Mouse (Mus musculus) T-cell, adult 2 months (primary cell): ENCODE measurements at regions not wholly inside any gene's neighbourhood (a gene's known extent, or its start where the extent isn't known, plus 50 kb on each side); places are given as distances from the start of the nearest gene placed in this dataset.

ENCODE experiments used
- DNase-seq: peaks from one replicate; pipeline ENCODE4 v3.0.0; 2022; ENCODE audit warnings: low spot score

GRCm38 (mm10) chr9:32906233-32906872 lies 270.3 kb downstream of the Ets1 start:
- DNase-seq: peak; percentile 79

- DNase-seq: peak; percentile 89
Measured at GRCm38 (mm10) chr9:32910641-32911040, 274.6 kb downstream of the Ets1 start.

GRCm38 (mm10) chr9:32915633-32916032 lies 279.6 kb downstream of the Ets1 start:
- DNase-seq: peak; percentile 69

DNA sequence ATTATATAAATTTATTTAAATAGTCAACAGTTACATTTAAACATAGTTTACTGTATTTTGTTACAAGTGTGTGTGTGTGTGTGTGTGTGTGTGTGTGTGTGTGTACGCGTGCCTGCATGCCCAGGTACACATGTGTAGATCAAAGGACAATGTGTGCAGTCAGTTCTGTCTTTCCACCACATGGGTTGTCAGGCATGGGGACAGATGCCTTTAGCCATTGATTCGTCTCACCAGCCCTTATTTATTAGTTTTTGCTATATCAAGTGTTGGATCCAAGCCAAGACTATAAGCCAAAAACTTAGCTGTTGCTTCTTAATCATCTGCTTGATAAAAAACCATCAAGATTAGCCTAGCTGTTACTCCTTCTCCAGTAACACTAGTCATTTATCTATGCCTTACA lies 280.7 kb downstream of the Ets1 start:
- DNase-seq: no peak

- no peak for DNase-seq
Measured at GRCm38 (mm10) chr9:32923925-32924324, 287.9 kb downstream of the Ets1 start.

- no peak for DNase-seq
Measured at GRCm38 (mm10) chr9:32924333-32924886, 288.4 kb downstream of the Ets1 start.

DNA sequence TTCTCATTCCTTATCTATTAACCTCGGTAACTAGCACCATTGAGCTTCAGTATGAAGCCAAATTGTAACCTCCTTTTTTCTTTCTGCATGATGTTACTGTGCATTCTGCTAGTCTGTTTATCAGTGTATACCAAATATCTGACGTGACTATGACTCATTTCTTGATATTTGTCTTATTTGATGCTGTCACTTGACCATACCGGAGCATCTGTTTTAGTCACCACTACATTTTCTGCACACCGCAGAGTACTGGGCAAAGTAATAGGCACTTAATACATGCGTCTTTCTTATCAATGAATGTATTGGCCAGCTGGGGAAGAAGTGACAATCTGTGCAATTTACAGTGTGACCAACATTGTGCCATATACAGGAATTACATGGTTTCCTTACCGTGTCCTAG lies 289.0 kb downstream of the Ets1 start:
- no peak for DNase-seq

GRCm38 (mm10) chr9:32925720-32926595 lies 289.9 kb downstream of the Ets1 start:
- peak; percentile 91 for DNase-seq

- no peak for DNase-seq
Measured at GRCm38 (mm10) chr9:32927656-32928055, 291.6 kb downstream of the Ets1 start.

GRCm38 (mm10) chr9:32928289-32929000 lies 292.4 kb downstream of the Ets1 start:
- peak; percentile 91 for DNase-seq

DNA sequence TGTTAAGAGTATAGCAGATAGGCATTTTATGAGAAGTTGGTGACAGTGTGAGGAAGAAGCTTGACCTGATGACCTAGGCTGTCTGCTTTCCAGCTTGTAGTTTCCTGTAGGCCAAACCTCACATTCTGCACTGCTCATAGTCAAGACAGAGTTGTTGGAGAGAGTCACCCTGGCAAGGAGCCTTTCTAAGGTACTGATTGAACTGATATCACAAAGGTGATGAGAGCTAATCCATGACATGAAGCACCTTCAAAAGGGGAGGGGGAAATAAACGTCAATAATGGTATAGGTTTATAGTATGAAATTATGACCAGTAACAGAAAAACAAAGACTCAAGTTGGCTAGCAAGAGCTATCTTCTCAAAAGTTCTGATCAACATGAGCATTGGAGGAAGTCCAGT lies 293.3 kb downstream of the Ets1 start:
- no peak for DNase-seq

DNA sequence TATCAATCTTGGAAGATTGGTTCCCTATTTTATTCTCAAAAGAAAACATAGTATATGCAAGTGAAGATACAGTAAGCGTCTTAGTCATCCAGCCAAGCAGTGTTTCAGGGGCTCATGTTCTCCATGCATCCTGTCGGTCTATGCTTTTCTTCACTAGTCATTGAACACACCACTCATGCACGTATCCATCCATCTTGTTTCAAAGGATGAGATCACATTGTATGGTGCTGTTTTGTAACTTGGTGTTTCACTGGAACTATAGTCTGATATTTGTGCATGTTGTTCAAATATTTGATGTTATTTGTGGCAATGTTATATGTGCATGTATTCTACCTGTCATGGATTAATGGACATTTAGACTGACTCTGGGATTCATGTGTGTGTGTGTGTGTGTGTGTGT lies 293.8 kb downstream of the Ets1 start:
- no peak for DNase-seq

- DNase-seq: no peak
Measured at GRCm38 (mm10) chr9:32931266-32932005, 295.4 kb downstream of the Ets1 start.

DNA sequence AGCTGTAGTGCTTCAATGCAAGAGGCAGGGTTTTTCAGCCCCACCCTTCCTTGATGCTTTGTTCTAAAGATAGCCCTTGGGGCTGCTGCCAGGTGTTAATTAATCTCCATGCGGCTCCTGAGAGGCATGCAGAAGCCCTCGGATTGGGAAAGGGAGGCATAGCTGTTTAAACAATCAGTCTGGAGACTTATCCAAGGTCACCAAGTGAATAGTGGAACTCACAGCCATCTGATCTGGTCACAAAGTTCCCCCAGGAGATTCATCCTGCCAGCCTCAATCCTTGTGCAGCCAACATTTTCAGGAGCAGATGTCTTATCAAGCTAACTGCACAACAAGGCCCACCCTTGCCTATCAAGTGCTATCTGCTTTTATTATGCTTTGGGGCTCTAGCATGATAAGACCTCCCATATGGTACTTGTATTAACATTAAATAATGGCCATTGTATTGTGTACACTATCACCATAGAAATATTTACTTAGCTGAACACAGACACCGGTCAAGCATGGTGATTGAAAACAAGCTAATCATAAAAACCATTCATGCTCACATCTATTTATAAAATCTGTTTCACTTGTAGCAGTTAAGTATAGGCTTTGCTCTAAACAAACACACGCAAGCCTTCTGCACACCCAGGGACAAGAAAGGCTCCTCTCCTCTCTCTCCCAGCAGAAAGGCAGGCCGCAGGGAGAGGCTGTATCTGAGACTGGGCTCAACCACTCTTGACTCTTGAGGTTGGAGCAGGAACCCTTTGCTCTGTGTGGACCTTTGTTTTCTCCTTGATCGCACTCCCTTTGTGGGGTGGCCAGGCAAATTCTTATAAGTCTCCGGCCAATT lies 297.4 kb downstream of the Ets1 start:
- no peak for DNase-seq

DNA sequence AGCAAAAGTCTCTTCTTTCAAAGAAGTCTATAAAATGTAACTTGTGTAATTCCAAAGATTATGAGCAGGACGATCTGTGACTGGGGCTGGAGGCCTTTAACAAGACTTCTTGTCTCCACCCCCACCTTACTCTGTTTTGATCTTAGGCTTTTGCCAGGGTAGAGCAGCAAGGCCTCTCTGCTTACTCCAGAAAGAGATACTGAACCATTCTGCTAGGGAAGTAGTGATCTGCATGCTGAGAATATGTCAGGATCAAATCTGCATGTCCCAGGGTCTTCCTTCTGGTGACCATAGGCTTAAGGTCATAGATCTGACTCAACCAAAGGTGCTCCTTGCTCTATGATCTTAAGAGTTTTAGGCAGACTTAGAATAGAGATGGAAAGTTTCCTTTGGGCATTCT lies 298.4 kb downstream of the Ets1 start:
- no peak for DNase-seq

GRCm38 (mm10) chr9:32936462-32936861 lies 300.4 kb downstream of the Ets1 start:
- DNase-seq: no peak

DNA sequence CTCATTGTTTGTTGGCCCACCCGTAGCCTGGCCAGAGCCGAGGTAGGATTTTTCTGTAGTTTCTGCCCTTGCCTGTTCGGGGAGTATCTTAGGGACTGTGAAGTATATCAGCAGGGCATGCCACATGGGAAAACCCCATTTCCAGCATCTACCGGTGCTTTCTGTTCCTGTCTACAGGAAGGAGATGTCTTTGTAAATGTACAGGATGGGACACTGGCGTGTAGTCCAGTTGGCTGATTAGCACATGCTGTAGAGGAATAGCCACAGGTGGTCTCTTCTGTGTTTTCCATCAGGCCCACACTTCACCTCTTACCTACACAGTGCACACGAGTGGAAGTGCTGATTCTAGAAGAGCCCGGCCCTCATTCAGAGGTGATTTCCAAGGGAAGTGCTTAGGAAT lies 301.4 kb downstream of the Ets1 start:
- DNase-seq: no peak

DNA sequence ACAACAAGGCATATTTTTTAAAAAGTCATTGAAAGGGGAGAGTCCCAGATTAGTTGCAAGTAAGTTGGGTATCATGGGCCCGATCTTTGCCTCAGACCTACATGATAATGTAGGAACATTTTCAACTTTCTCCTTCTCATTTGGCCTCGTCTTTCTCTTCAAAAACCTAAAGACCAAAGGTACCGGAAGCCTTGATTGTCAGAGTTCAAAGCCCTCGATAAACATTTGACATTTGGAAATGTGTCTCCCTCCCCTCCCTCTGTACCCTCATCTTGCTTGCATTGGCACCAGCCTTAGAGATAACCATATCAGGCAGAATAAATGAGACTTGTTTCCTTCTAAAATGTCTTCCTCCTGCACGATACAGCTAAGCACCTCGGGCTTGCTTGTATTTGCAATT lies 302.8 kb downstream of the Ets1 start:
- peak; percentile 67 for DNase-seq

DNA sequence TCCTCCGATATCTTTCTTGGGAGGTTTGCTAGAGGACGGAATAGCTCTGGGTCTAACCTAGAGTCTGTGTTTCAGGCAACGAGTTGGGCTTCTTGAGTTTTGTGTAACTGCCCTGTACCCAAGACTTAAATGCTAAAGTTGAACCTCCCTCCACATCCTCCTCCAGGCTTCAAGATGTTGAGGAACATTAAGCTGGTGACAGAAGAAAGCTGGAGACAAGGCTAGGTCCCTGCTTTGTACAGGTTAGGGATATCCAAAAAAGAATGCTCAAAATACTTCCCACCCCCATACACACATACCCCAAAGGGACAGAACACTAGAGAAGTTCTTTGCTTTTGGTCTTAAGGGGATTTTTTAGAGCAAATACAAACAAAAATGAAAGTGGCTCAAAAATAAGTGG lies 303.6 kb downstream of the Ets1 start:
- DNase-seq: no peak

- DNase-seq: peak; percentile 86
Measured at GRCm38 (mm10) chr9:32940111-32940813, 304.2 kb downstream of the Ets1 start.
